Mouse (Mus musculus): Measurements from ENCODE around the gene Csnk2a2. TPM values are rescaled to one million over a fixed set of nuclear protein-coding genes. Genes with fewer than 3 reads are reported as not detected.

Gene Csnk2a2
- polyA plus RNA-seq, 1 experiment from 2014 or later, result 10.3 TPM

DNA sequence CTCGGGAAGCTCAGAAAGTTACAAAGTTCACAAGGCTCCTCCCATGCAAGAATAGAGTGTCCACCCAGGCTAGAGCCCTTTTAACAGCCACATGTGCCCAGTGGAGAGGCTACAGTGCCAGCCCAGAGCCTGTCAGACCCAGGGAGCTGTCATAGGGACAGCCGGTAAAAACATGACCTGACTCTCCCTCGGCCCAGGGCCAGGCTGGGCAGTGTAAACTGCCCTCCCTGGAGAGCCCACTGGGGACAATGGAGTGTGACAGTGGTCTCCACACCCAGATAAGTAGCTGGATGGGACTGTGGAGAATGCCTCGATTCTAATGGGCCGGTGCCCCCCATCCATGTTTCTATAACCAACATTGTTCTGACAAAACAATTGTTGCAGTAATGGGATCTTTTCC is 80.3 kb downstream of the Csnk2a2 start:
- H3K27me3 ChIP-seq (replicated peaks; ENCODE audit: control insufficient read depth, insufficient read depth, low read length), result no peaks in the 10 kb centered on the region
- no peak for ATAC-seq
- 81% methylated on average over 5 of the region's 5 CpGs for WGBS
- no peak overlapping the region for H3K4me2 ChIP-seq (ENCODE audit: low read length)
- peaks cover 4% of the 10 kb centered on the region; the same call in 1 of the 2 replicates for H3K4me1 ChIP-seq (replicated peaks; ENCODE audit: control insufficient read depth, insufficient read depth, low read length)
- H3K36me3 ChIP-seq (ENCODE audit: control insufficient read depth, insufficient read depth), result no peaks in the 10 kb centered on the region
- no peak overlapping the region for H3K9ac ChIP-seq (replicated peaks; ENCODE audit: low read depth, low read length)
- no peaks in the 10 kb centered on the region for H3K9me3 ChIP-seq (ENCODE audit: control insufficient read depth, low read length)
- no peak overlapping the region for H3K27ac ChIP-seq (ENCODE audit: low read length)
- no peak overlapping the region for H3K4me3 ChIP-seq (replicated peaks; ENCODE audit: low read length)

DNA sequence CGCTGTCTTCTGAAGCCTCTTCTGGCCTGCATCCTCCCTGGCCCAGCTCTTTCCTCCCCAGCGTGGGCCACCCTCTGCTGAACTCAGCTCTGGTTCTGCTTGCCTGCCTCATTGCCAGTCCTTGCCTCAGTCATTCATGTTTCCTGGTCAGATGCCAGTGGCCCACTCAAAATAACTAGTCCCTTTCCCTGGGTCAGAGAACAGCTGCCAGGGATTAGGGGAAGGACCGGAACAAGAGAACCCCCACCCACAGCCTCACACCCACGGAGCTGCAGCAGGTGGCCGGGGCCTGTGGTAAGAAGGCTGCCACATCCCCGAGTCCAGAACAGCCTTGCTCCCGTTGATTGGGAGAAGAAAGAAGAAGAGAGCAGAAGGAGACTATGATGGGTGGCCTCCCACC is 88.7 kb downstream of the Csnk2a2 start:
- Histone ChIP-seq H3K36me3 (ENCODE audit: control insufficient read depth, insufficient read depth) (no peaks in the 10 kb centered on the region), H3K4me3 (replicated peaks; ENCODE audit: low read length) (no peak overlapping the region), H3K9ac (replicated peaks; ENCODE audit: low read depth, low read length) (no peak overlapping the region), H3K4me1 (replicated peaks; ENCODE audit: control insufficient read depth, insufficient read depth, low read length) (no peaks in the 10 kb centered on the region; the same call in 1 of the 2 replicates), H3K27ac (ENCODE audit: low read length) (no peak overlapping the region), H3K27me3 (replicated peaks; ENCODE audit: control insufficient read depth, insufficient read depth, low read length) (no peaks in the 10 kb centered on the region), H3K4me2 (ENCODE audit: low read length) (no peak overlapping the region), H3K9me3 (ENCODE audit: control insufficient read depth, low read length) (no peaks in the 10 kb centered on the region)
- no peak for ATAC-seq
- 77% methylated on average over 7 of the region's 7 CpGs for WGBS

DNA sequence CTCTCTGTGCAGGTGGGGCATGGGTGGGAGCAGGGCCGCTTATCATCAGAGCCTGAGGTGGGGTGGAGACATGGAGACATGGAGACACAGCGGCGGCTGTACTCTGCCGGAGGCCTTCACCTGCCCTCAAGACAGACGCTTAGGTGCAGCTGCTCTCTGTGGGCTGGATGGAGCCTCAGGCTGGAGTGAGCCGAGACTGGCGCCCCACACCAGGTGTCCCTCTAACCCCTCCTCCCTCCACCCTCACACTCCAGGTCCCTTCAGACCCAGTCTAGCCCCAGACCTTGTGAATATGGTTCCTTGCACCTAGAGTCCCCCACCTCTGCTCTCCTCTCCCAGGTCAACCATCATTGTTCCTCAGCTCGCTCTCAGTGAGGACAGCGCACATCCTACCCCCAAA is 90.7 kb downstream of the Csnk2a2 start:
- H3K9ac ChIP-seq (replicated peaks; ENCODE audit: low read depth, low read length), result no peak overlapping the region
- H3K4me2 ChIP-seq (ENCODE audit: low read length), result no peak overlapping the region
- H3K4me1 ChIP-seq (replicated peaks; ENCODE audit: control insufficient read depth, insufficient read depth, low read length), result no peaks in the 10 kb centered on the region; the same call in 1 of the 2 replicates
- 90% methylated on average over 9 of the region's 9 CpGs for WGBS
- no peak for ATAC-seq
- H3K36me3 ChIP-seq (ENCODE audit: control insufficient read depth, insufficient read depth), result no peaks in the 10 kb centered on the region
- H3K27me3 ChIP-seq (replicated peaks; ENCODE audit: control insufficient read depth, insufficient read depth, low read length), result no peaks in the 10 kb centered on the region
- no peak overlapping the region for H3K27ac ChIP-seq (ENCODE audit: low read length)
- no peak overlapping the region for H3K4me3 ChIP-seq (replicated peaks; ENCODE audit: low read length)
- H3K9me3 ChIP-seq (ENCODE audit: control insufficient read depth, low read length), result no peaks in the 10 kb centered on the region

DNA sequence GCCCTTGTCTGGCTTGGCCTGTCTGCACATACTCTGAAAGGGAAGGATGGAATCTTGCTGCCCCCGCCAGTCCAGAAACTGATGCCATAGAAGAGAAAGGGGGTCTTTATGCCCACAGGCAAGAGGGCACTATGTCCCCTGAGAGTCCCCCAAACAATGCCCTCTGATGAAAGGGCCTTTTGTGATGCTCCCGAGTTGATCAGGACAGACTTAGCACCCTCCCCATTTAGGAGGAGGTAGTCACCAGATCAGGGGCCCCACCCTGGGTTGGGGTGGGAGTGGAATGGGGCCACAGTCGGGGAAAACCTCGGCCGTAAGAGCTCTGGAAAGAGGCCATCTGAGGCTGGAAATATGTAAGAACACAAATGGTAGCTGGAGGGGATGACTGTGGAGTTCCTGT is 92.6 kb downstream of the Csnk2a2 start:
- H3K4me1 ChIP-seq (replicated peaks; ENCODE audit: control insufficient read depth, insufficient read depth, low read length), result no peaks in the 10 kb centered on the region; the same call in 1 of the 2 replicates
- H3K9me3 ChIP-seq (ENCODE audit: control insufficient read depth, low read length), result no peaks in the 10 kb centered on the region
- no peaks in the 10 kb centered on the region for H3K36me3 ChIP-seq (ENCODE audit: control insufficient read depth, insufficient read depth)
- no peak overlapping the region for H3K27ac ChIP-seq (ENCODE audit: low read length)
- no peaks in the 10 kb centered on the region for H3K27me3 ChIP-seq (replicated peaks; ENCODE audit: control insufficient read depth, insufficient read depth, low read length)
- no peak overlapping the region for H3K9ac ChIP-seq (replicated peaks; ENCODE audit: low read depth, low read length)
- WGBS, result 30% methylated on average over 5 of the region's 5 CpGs
- H3K4me3 ChIP-seq (replicated peaks; ENCODE audit: low read length), result no peak overlapping the region
- no peak overlapping the region for H3K4me2 ChIP-seq (ENCODE audit: low read length)
- ATAC-seq, result no peak

DNA sequence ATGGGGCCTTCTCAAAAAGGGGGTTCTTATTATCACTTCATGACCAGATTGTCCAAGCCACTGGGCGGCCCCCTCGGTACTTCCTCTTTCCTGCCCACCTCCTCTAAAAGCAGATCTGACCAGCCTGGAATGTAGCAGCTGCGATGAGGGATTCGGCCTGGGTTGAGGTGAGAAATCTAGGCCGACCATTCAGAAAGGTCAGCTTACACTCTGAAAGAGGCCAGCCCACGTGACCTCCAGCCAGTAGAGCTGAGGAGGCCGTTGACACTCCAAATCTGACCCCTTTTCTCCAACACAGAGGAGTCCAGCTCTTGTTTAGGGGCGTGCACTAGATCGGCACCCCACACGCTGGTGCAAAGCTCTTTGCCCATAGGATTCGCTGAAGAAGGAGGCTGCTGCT is 93.1 kb downstream of the Csnk2a2 start:
- H3K27me3 ChIP-seq (replicated peaks; ENCODE audit: control insufficient read depth, insufficient read depth, low read length), result no peaks in the 10 kb centered on the region
- no peak overlapping the region for H3K4me2 ChIP-seq (ENCODE audit: low read length)
- H3K36me3 ChIP-seq (ENCODE audit: control insufficient read depth, insufficient read depth), result no peaks in the 10 kb centered on the region
- WGBS, result 76% methylated on average over 11 of the region's 11 CpGs
- H3K27ac ChIP-seq (ENCODE audit: low read length), result no peak overlapping the region
- H3K9ac ChIP-seq (replicated peaks; ENCODE audit: low read depth, low read length), result no peak overlapping the region
- ATAC-seq, result no peak
- no peak overlapping the region for H3K4me3 ChIP-seq (replicated peaks; ENCODE audit: low read length)
- no peaks in the 10 kb centered on the region; the same call in 1 of the 2 replicates for H3K4me1 ChIP-seq (replicated peaks; ENCODE audit: control insufficient read depth, insufficient read depth, low read length)
- H3K9me3 ChIP-seq (ENCODE audit: control insufficient read depth, low read length), result no peaks in the 10 kb centered on the region

Other genes with a start within 250 kb of the Csnk2a2 start
- gene Cngb1, start 183.5 kb downstream of the Csnk2a2 start, polyA plus RNA-seq (2015; fragmentation: Nextera tagmentation; extraction: Ambion mirVana), result 0.16 and 0.52 TPM in 2 replicates
- 1.5 TPM in 1 of 2 replicates, not detected in the other for gene Tepp, start 179.5 kb downstream of the Csnk2a2 start, polyA plus RNA-seq (2015; fragmentation: Nextera tagmentation; extraction: Ambion mirVana)
- gene Zfp319, start 158.1 kb downstream of the Csnk2a2 start, polyA plus RNA-seq (2015; fragmentation: Nextera tagmentation; extraction: Ambion mirVana), result 19.8 and 21.8 TPM in 2 replicates
- gene Usb1, start 157.8 kb downstream of the Csnk2a2 start, polyA plus RNA-seq (2015; fragmentation: Nextera tagmentation; extraction: Ambion mirVana), result 46.6 and 49.7 TPM in 2 replicates
- 10.9 and 11.3 TPM in 2 replicates for gene Mmp15, start 137.8 kb downstream of the Csnk2a2 start, polyA plus RNA-seq (2015; fragmentation: Nextera tagmentation; extraction: Ambion mirVana)
- gene Cfap20, start 55.2 kb downstream of the Csnk2a2 start, polyA plus RNA-seq (2015; fragmentation: Nextera tagmentation; extraction: Ambion mirVana), result 139 and 141 TPM in 2 replicates
- gene Ccdc113, start 44.0 kb upstream of the Csnk2a2 start, polyA plus RNA-seq (2015; fragmentation: Nextera tagmentation; extraction: Ambion mirVana), result 1.3 and 1.5 TPM in 2 replicates
- not detected in 2 replicates for gene Prss54, start 86.3 kb upstream of the Csnk2a2 start, polyA plus RNA-seq (2015; fragmentation: Nextera tagmentation; extraction: Ambion mirVana)
- gene Gins3, start 143.4 kb upstream of the Csnk2a2 start, polyA plus RNA-seq (2015; fragmentation: Nextera tagmentation; extraction: Ambion mirVana), result 10.8 and 11.5 TPM in 2 replicates
- 221 and 296 TPM in 2 replicates for gene Ndrg4, start 186.9 kb upstream of the Csnk2a2 start, polyA plus RNA-seq (2015; fragmentation: Nextera tagmentation; extraction: Ambion mirVana)
- 28.1 and 31.2 TPM in 2 replicates for gene Setd6, start 225.8 kb upstream of the Csnk2a2 start, polyA plus RNA-seq (2015; fragmentation: Nextera tagmentation; extraction: Ambion mirVana)

Measured in forebrain, embryonic 16.5 days (tissue).